Mouse (Mus musculus): Measurements from ENCODE around the gene Mtmr3. TPM values are rescaled to one million over a fixed set of nuclear protein-coding genes. Genes with fewer than 3 reads are reported as not detected.

Gene Mtmr3
- polyA plus RNA-seq, 1 experiment from 2014 or later = 44.1 TPM

DNA sequence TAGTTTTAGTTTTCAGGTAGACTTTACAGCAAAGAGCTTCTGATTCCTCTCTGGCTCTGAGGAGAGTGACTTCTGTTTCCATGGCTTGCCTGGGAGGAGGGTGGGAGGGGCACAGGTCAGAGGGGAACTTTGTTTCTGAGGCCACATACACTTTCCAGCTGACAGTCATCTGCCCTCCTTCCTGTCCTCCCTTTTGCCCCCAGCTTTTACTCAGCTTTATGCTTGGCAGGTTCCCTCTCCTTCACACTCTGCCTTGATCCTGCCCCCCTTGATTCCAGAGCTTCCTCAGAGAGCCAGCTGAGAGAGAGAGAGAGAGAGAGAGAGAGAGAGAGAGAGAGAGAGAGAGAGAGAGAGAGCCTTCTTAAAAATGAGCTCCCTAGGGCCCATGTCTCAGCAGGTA, 123.4 kb downstream of the Mtmr3 start:
- Histone ChIP-seq H3K4me2 (ENCODE audit: low read length) (no peak overlapping the region), H3K4me1 (ENCODE audit: control insufficient read depth, insufficient read depth, low read length) (no peaks in the 10 kb centered on the region), H3K9ac (replicated peaks; ENCODE audit: low read length) (no peak overlapping the region), H3K27me3 (ENCODE audit: control insufficient read depth, insufficient read depth, low read length) (no peaks in the 10 kb centered on the region), H3K9me3 (ENCODE audit: control insufficient read depth, low read length) (no peaks in the 10 kb centered on the region), H3K36me3 (ENCODE audit: control insufficient read depth, insufficient read depth, low read length) (no peaks in the 10 kb centered on the region), H3K4me3 (replicated peaks; ENCODE audit: low read depth, low read length) (no peak overlapping the region), H3K27ac (replicated peaks; ENCODE audit: low read depth, low read length) (no peak overlapping the region)
- ATAC-seq (ENCODE audit: low FRiP score, low TSS enrichment) (no peak), DNase-seq (no peak)

DNA sequence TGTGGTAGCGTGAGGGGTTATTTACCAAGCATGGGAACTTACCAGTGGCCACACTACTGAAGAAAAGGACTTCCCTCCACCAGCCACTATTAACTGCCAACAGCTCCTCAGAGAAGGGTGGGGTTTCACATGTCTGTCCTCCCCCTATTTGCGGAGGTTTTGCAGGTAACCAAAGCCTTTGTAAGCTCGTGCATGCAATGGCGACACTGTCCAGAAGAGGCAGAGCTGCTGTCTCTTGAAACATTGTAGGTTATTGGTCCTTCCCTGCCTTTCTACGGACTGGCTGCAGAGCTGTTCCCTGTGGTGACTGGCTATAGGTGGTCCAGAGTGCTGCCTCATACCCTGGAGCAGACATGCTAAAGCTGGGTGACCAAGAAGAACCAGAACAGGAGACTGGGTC, 125.6 kb downstream of the Mtmr3 start:
- WGBS = 76% methylated on average over 5 of the region's 5 CpGs
- ATAC-seq (ENCODE audit: low FRiP score, low TSS enrichment) (no peak), DNase-seq (no peak)
- Histone ChIP-seq H3K9me3 (ENCODE audit: control insufficient read depth, low read length) (no peaks in the 10 kb centered on the region), H3K4me1 (ENCODE audit: control insufficient read depth, insufficient read depth, low read length) (no peaks in the 10 kb centered on the region), H3K36me3 (ENCODE audit: control insufficient read depth, insufficient read depth, low read length) (no peaks in the 10 kb centered on the region), H3K9ac (replicated peaks; ENCODE audit: low read length) (no peak overlapping the region), H3K27ac (replicated peaks; ENCODE audit: low read depth, low read length) (no peak overlapping the region), H3K4me3 (replicated peaks; ENCODE audit: low read depth, low read length) (no peak overlapping the region), H3K27me3 (ENCODE audit: control insufficient read depth, insufficient read depth, low read length) (no peaks in the 10 kb centered on the region), H3K4me2 (ENCODE audit: low read length) (no peak overlapping the region)

GRCm38 (mm10) chr11:4467436-4467835, 127.2 kb downstream of the Mtmr3 start:
- Histone ChIP-seq H3K9ac (replicated peaks; ENCODE audit: low read length) (no peak overlapping the region), H3K27ac (replicated peaks; ENCODE audit: low read depth, low read length) (no peak overlapping the region), H3K4me1 (ENCODE audit: control insufficient read depth, insufficient read depth, low read length) (no peaks in the 10 kb centered on the region), H3K36me3 (ENCODE audit: control insufficient read depth, insufficient read depth, low read length) (no peaks in the 10 kb centered on the region), H3K4me2 (ENCODE audit: low read length) (no peak overlapping the region), H3K4me3 (replicated peaks; ENCODE audit: low read depth, low read length) (no peak overlapping the region), H3K27me3 (ENCODE audit: control insufficient read depth, insufficient read depth, low read length) (no peaks in the 10 kb centered on the region), H3K9me3 (ENCODE audit: control insufficient read depth, low read length) (no peaks in the 10 kb centered on the region)
- 93% methylated on average over 1 of the region's 1 CpGs for WGBS
- ATAC-seq (ENCODE audit: low FRiP score, low TSS enrichment) (no peak), DNase-seq (no peak)

DNA sequence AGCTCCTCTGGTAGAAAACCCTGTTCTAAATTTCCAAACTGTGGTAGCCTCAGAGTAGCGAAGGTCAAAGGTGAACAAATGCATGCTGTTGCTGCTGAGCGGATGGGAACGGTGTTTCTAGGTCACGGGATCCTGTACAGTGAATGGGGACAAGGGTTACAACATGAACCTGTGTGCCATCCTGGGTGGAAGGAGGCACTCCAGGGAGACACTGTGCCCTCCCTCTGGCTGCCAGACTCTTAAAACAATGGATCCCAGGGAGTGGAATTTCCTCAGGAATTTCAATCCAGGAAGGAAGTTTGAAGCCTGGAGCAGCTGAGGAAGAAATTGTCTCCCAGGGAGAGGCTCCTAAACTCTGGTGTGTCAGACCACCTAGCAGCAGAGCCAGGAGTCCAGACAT, 128.5 kb downstream of the Mtmr3 start:
- WGBS = 59% methylated on average over 4 of the region's 4 CpGs
- ATAC-seq (ENCODE audit: low FRiP score, low TSS enrichment) = no peak
- Histone ChIP-seq H3K4me3 (replicated peaks; ENCODE audit: low read depth, low read length) (no peak overlapping the region), H3K9me3 (ENCODE audit: control insufficient read depth, low read length) (no peaks in the 10 kb centered on the region), H3K36me3 (ENCODE audit: control insufficient read depth, insufficient read depth, low read length) (no peaks in the 10 kb centered on the region), H3K9ac (replicated peaks; ENCODE audit: low read length) (no peak overlapping the region), H3K27ac (replicated peaks; ENCODE audit: low read depth, low read length) (no peak overlapping the region), H3K27me3 (ENCODE audit: control insufficient read depth, insufficient read depth, low read length) (no peaks in the 10 kb centered on the region), H3K4me1 (ENCODE audit: control insufficient read depth, insufficient read depth, low read length) (no peaks in the 10 kb centered on the region), H3K4me2 (ENCODE audit: low read length) (no peak overlapping the region)
- DNase-seq = no peak

DNA sequence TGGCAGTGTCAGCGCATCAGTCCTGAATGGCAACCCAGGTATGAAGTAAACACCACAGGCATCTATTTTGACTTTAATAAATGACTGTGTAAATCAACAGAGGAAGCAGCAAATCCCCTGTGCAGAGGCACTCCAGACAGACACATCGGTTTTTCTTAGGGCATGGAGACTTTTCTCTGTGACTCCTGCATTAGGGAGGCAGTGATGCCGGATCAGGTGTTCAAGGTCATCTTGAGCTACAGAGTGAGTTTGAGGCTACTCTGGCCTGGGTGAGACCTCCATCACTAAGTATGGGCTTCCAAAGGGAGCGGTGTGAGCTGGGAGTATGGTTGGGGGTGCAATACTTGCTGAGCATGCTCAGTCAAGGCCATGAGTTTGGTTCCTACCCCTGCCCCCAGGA, 130.0 kb downstream of the Mtmr3 start:
- no peak overlapping the region for H3K9ac ChIP-seq (replicated peaks; ENCODE audit: low read length)
- H3K4me2 ChIP-seq (ENCODE audit: low read length) = no peak overlapping the region
- no peaks in the 10 kb centered on the region for H3K9me3 ChIP-seq (ENCODE audit: control insufficient read depth, low read length)
- no peak overlapping the region for H3K4me3 ChIP-seq (replicated peaks; ENCODE audit: low read depth, low read length)
- no peaks in the 10 kb centered on the region for H3K4me1 ChIP-seq (ENCODE audit: control insufficient read depth, insufficient read depth, low read length)
- WGBS = 92% methylated on average over 4 of the region's 4 CpGs
- no peaks in the 10 kb centered on the region for H3K36me3 ChIP-seq (ENCODE audit: control insufficient read depth, insufficient read depth, low read length)
- DNase-seq (no peak), ATAC-seq (ENCODE audit: low FRiP score, low TSS enrichment) (no peak)
- no peak overlapping the region for H3K27ac ChIP-seq (replicated peaks; ENCODE audit: low read depth, low read length)
- no peaks in the 10 kb centered on the region for H3K27me3 ChIP-seq (ENCODE audit: control insufficient read depth, insufficient read depth, low read length)

GRCm38 (mm10) chr11:4464186-4464585, 130.5 kb downstream of the Mtmr3 start:
- Histone ChIP-seq H3K9ac (replicated peaks; ENCODE audit: low read length) (no peak overlapping the region), H3K27ac (replicated peaks; ENCODE audit: low read depth, low read length) (no peak overlapping the region), H3K4me3 (replicated peaks; ENCODE audit: low read depth, low read length) (no peak overlapping the region), H3K27me3 (ENCODE audit: control insufficient read depth, insufficient read depth, low read length) (no peaks in the 10 kb centered on the region), H3K4me1 (ENCODE audit: control insufficient read depth, insufficient read depth, low read length) (no peaks in the 10 kb centered on the region), H3K36me3 (ENCODE audit: control insufficient read depth, insufficient read depth, low read length) (no peaks in the 10 kb centered on the region), H3K4me2 (ENCODE audit: low read length) (no peak overlapping the region), H3K9me3 (ENCODE audit: control insufficient read depth, low read length) (no peaks in the 10 kb centered on the region)
- DNase-seq (no peak), ATAC-seq (ENCODE audit: low FRiP score, low TSS enrichment) (no peak)
- WGBS = 86% methylated on average over 1 of the region's 1 CpGs

- DNase-seq = no peak
- no peak overlapping the region for H3K9ac ChIP-seq (replicated peaks; ENCODE audit: low read length)
- WGBS = 32% methylated on average over 2 of the region's 2 CpGs
- no peak for ATAC-seq (ENCODE audit: low FRiP score, low TSS enrichment)
- no peak overlapping the region for H3K4me3 ChIP-seq (replicated peaks; ENCODE audit: low read depth, low read length)
- H3K36me3 ChIP-seq (ENCODE audit: control insufficient read depth, insufficient read depth, low read length) = no peaks in the 10 kb centered on the region
- no peak overlapping the region for H3K27ac ChIP-seq (replicated peaks; ENCODE audit: low read depth, low read length)
- no peak overlapping the region for H3K4me2 ChIP-seq (ENCODE audit: low read length)
- no peaks in the 10 kb centered on the region for H3K9me3 ChIP-seq (ENCODE audit: control insufficient read depth, low read length)
- H3K4me1 ChIP-seq (ENCODE audit: control insufficient read depth, insufficient read depth, low read length) = no peaks in the 10 kb centered on the region
- H3K27me3 ChIP-seq (ENCODE audit: control insufficient read depth, insufficient read depth, low read length) = no peaks in the 10 kb centered on the region
Observed at GRCm38 (mm10) chr11:4462868-4463267, 131.8 kb downstream of the Mtmr3 start.

GRCm38 (mm10) chr11:4461154-4461553, 133.5 kb downstream of the Mtmr3 start:
- H3K4me3 ChIP-seq (replicated peaks; ENCODE audit: low read depth, low read length) = no peak overlapping the region
- DNase-seq (no peak), ATAC-seq (ENCODE audit: low FRiP score, low TSS enrichment) (no peak)
- no peaks in the 10 kb centered on the region for H3K9me3 ChIP-seq (ENCODE audit: control insufficient read depth, low read length)
- H3K4me2 ChIP-seq (ENCODE audit: low read length) = no peak overlapping the region
- H3K4me1 ChIP-seq (ENCODE audit: control insufficient read depth, insufficient read depth, low read length) = no peaks in the 10 kb centered on the region
- WGBS = 44% methylated on average over 12 of the region's 12 CpGs
- H3K27me3 ChIP-seq (ENCODE audit: control insufficient read depth, insufficient read depth, low read length) = no peaks in the 10 kb centered on the region
- H3K36me3 ChIP-seq (ENCODE audit: control insufficient read depth, insufficient read depth, low read length) = no peaks in the 10 kb centered on the region
- no peak overlapping the region for H3K9ac ChIP-seq (replicated peaks; ENCODE audit: low read length)
- H3K27ac ChIP-seq (replicated peaks; ENCODE audit: low read depth, low read length) = no peak overlapping the region

DNA sequence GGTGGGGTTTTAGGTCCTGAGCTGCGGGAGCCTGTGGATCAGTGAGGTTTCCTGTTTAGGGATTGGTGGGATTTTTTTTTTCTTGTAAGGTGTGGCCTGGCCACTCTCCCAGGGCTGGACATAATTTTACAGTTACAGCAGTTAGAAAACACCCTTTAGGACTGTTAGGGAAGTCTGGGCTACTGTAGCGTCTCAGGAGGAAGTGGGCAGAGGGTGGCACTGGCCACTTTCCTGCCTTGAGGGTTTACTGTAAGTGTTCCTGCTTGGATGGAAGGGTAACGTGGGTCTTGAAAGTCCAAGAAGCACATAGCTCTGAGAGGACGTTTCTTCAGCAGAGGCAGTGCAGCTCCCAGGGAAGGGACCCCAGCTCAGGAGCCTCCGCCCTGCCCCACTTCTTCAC, 134.0 kb downstream of the Mtmr3 start:
- Histone ChIP-seq H3K9ac (replicated peaks; ENCODE audit: low read length) (no peak overlapping the region), H3K4me2 (ENCODE audit: low read length) (no peak overlapping the region), H3K4me1 (ENCODE audit: control insufficient read depth, insufficient read depth, low read length) (no peaks in the 10 kb centered on the region), H3K27ac (replicated peaks; ENCODE audit: low read depth, low read length) (no peak overlapping the region), H3K27me3 (ENCODE audit: control insufficient read depth, insufficient read depth, low read length) (no peaks in the 10 kb centered on the region), H3K9me3 (ENCODE audit: control insufficient read depth, low read length) (no peaks in the 10 kb centered on the region), H3K36me3 (ENCODE audit: control insufficient read depth, insufficient read depth, low read length) (no peaks in the 10 kb centered on the region), H3K4me3 (replicated peaks; ENCODE audit: low read depth, low read length) (no peak overlapping the region)
- WGBS = 68% methylated on average over 5 of the region's 5 CpGs
- ATAC-seq (ENCODE audit: low FRiP score, low TSS enrichment) (no peak), DNase-seq (no peak)

Data from midbrain, embryonic 14.5 days (tissue).